Mouse (Mus musculus): ENCODE results near the gene Mars. TPM values are rescaled to one million over a fixed set of nuclear protein-coding genes. Genes with fewer than 3 reads are reported as not detected.

Mars gene
- total and polyA plus RNA-seq, 3 experiments, result 102 to 109 (median 104) TPM

DNA sequence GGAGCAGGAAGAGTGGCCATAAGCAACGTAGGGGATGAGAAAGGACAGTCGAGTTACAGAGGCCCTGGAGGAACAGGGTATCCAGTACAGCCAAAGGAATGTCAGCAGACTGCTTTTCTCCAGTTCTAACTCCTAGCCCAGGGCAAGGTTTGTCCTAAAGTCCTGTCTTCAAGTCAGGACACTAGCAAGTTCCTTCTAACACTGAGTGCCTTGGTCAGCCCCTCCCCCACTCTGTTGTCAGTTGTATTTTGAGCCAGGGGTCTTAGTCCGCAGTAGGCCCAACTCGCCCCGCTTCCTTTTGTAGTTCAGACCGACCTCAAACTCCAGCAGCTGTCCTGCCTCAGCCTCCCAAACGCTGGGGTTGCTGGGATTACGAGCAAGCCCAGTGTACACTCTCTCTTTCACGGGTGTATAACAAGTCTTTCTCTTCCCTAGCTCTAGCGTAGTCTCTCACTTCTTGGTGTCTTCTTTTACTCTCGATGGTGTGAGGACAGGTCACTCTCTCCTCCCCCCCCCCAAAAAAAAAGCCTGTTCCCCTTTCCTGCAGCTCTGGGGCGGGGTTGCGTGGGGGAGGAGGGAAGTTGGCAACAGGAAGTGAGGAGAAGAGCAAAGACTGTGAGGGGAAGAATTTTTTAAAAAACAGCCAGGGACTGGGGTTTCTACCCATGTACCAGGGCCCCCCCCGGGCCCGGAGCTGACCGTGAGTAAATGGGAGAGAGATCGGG is 11.7 kb upstream of the Mars start:
- H3K36me3 ChIP-seq (replicated peaks), result peaks cover 40% of the 10 kb centered on the region
- ATAC-seq (ENCODE audit: extremely low read depth, insufficient number of reproducible peaks, low FRiP score, poor library complexity, severe bottlenecking) (peak; percentile 54; the same call in 1 of the 2 replicates), DNase-seq (ENCODE audit: low spot score) (peak; percentile 75)
- H3K4me3 ChIP-seq (ENCODE audit: low read depth, low read length), result peak overlapping the region; percentile 72
- no peaks in the 10 kb centered on the region for H3K9me3 ChIP-seq (replicated peaks)
- TF ChIP-seq POLR2AphosphoS5 (IDR thresholded peaks at IDR 0.05; ENCODE audit: insufficient replicate concordance, low read depth, low read length) (no peak), TAL1 (conservative IDR thresholded peaks at IDR 0.05; ENCODE audit: low read depth, low read length) (no peak)
- peaks cover 88% of the 10 kb centered on the region for H3K4me1 ChIP-seq (ENCODE audit: insufficient read depth, low read depth, low read length)
- H3K27me3 ChIP-seq (ENCODE audit: insufficient read depth, low read length), result no peaks in the 10 kb centered on the region

DNA sequence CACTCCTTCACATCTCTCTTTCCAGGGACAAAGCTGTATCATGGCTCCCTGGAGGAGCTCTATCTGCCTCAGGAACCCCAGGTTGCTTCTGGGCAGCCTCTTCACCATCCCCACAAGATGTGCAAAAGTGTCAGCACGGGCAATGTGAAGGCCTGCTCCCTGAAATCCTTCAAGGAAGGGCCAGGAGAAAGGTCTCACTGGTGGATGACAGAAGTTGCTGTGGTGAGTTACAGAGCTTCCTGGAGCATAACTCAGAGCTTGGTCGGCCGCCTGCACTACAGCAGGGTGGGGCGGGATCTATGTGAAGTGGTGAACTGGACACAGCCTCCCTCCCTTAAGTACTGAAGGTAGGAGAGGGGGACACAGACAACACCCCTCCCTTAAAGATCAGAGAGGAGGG is 11.1 kb upstream of the Mars start:
- no peaks in the 10 kb centered on the region for H3K27me3 ChIP-seq (ENCODE audit: insufficient read depth, low read length)
- no peak for ATAC-seq (ENCODE audit: extremely low read depth, insufficient number of reproducible peaks, low FRiP score, poor library complexity, severe bottlenecking)

DNA sequence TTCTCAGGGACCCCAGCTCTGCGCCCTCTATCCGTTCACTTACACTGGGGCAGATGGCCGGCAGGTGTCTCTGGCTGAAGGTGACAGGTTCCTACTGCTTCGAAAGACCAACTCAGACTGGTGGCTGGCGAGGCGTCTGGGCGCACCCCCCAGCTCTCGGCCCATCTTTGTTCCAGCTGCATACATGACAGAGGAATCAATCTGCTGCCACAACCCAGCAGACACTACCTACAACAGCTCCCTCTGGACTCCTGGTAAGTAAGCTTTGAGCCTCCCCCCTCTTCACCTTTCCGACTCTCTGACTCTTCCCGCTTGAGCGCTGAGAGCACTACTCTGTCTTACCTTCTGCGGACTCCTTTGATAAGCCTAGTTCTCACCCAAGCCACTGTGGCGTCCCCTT is 10.6 kb upstream of the Mars start:
- H3K36me3 ChIP-seq (replicated peaks), result peaks cover 29% of the 10 kb centered on the region
- DNase-seq (ENCODE audit: low spot score) (no peak), ATAC-seq (ENCODE audit: extremely low read depth, insufficient number of reproducible peaks, low FRiP score, poor library complexity, severe bottlenecking) (no peak)
- TF ChIP-seq TAL1 (conservative IDR thresholded peaks at IDR 0.05; ENCODE audit: low read depth, low read length), result no peak
- no peak for TF ChIP-seq GATA1 (IDR thresholded peaks at IDR 0.05; ENCODE audit: borderline replicate concordance, low read length)
- TF ChIP-seq GATA2 (IDR thresholded peaks at IDR 0.05; ENCODE audit: borderline replicate concordance, low read depth, low read length), result no peak
- no peak for TF ChIP-seq CTCF (IDR thresholded peaks at IDR 0.05; ENCODE audit: low read depth, low read length)
- no peak for TF ChIP-seq POLR2AphosphoS5 (IDR thresholded peaks at IDR 0.05; ENCODE audit: insufficient replicate concordance, low read depth, low read length)
- peak overlapping the region; percentile 72; the same call in 1 of the 2 replicates for H3K4me3 ChIP-seq (ENCODE audit: low read depth, low read length)
- no peaks in the 10 kb centered on the region for H3K9me3 ChIP-seq (replicated peaks)
- H3K27me3 ChIP-seq (ENCODE audit: insufficient read depth, low read length), result no peaks in the 10 kb centered on the region
- H3K4me1 ChIP-seq (ENCODE audit: insufficient read depth, low read depth, low read length), result peaks cover 89% of the 10 kb centered on the region

More for the DNA sequence above, 11.1 kb upstream of the Mars start:
- no peak for DNase-seq (ENCODE audit: low spot score)
- no peaks in the 10 kb centered on the region for H3K9me3 ChIP-seq (replicated peaks)
- TF ChIP-seq CTCF (IDR thresholded peaks at IDR 0.05; ENCODE audit: low read depth, low read length) (no peak), GATA1 (IDR thresholded peaks at IDR 0.05; ENCODE audit: borderline replicate concordance, low read length) (no peak), TAL1 (conservative IDR thresholded peaks at IDR 0.05; ENCODE audit: low read depth, low read length) (no peak), GATA2 (IDR thresholded peaks at IDR 0.05; ENCODE audit: borderline replicate concordance, low read depth, low read length) (no peak), POLR2AphosphoS5 (IDR thresholded peaks at IDR 0.05; ENCODE audit: insufficient replicate concordance, low read depth, low read length) (no peak)
- H3K4me1 ChIP-seq (ENCODE audit: insufficient read depth, low read depth, low read length), result peaks cover 89% of the 10 kb centered on the region
- peaks cover 33% of the 10 kb centered on the region for H3K36me3 ChIP-seq (replicated peaks)
- H3K4me3 ChIP-seq (ENCODE audit: low read depth, low read length), result peak overlapping the region; percentile 72; the same call in 1 of the 2 replicates

DNA sequence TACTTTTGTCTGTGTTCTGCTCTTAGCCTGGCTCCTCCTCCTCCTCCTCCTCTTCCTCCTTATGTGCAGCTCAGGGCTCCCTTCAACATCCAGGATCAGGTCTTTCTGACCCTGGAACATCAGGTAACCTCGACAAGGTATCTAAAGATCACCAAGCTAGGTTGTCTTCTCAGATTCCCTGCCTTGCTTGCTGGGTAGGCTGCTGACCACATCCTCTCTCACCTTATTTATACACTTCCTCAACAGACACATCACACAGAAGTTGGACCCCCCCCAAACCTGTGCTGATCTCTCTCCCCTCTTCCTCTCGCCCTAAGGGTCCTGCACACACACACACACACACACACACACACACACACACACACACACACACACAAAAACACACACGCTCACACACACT is 10.0 kb upstream of the Mars start, which contains the start of gene Arhgap9:
Gene Arhgap9, plus strand, starts transcription at position 344 of the 400 bp plus-strand sequence.
- Histone ChIP-seq H3K4me1 (ENCODE audit: insufficient read depth, low read depth, low read length) (peaks cover 88% of the 10 kb centered on the region), H3K4me3 (ENCODE audit: low read depth, low read length) (peak within 1 kb of the TSS; percentile 72; the same call in 1 of the 2 replicates), H3K27me3 (ENCODE audit: insufficient read depth, low read length) (no peaks in the 10 kb centered on the region), H3K9me3 (replicated peaks) (no peaks in the 10 kb centered on the region), H3K36me3 (replicated peaks) (peaks cover 23% of the 10 kb centered on the region)
- DNase-seq (ENCODE audit: low spot score) (no peak), ATAC-seq (ENCODE audit: extremely low read depth, insufficient number of reproducible peaks, low FRiP score, poor library complexity, severe bottlenecking) (no peak)
- TF ChIP-seq GATA2 (IDR thresholded peaks at IDR 0.05; ENCODE audit: borderline replicate concordance, low read depth, low read length) (no peak), GATA1 (IDR thresholded peaks at IDR 0.05; ENCODE audit: borderline replicate concordance, low read length) (no peak), CTCF (IDR thresholded peaks at IDR 0.05; ENCODE audit: low read depth, low read length) (no peak)

DNA sequence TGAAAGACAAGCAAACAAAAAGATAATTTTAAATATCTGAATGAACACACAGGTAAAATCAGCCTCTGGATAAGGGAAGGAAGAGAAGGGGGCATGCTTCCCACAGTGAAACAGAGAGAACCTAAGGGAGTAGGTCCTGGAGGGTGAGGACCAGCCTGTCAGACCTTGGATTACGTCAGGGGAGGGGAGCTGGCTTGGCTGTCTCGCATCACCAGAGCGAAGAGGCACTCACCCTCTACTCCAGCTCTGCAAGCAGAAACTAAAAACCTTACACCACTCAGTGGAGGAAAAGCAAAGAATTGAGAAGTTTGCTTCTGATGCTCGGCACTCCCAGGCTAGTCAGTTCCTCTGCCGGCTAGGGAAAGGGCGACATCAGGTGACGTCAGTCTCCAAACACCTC is 8.4 kb upstream of the Mars start:
- no peaks in the 10 kb centered on the region for H3K27me3 ChIP-seq (ENCODE audit: insufficient read depth, low read length)
- DNase-seq (ENCODE audit: low spot score) (no peak), ATAC-seq (ENCODE audit: extremely low read depth, insufficient number of reproducible peaks, low FRiP score, poor library complexity, severe bottlenecking) (no peak)
- H3K4me1 ChIP-seq (ENCODE audit: insufficient read depth, low read depth, low read length), result peaks cover 83% of the 10 kb centered on the region
- H3K9me3 ChIP-seq (replicated peaks), result peaks cover 4% of the 10 kb centered on the region; the same call in 1 of the 2 replicates
- no peak overlapping the region for H3K4me3 ChIP-seq (ENCODE audit: low read depth, low read length)
- no peak for TF ChIP-seq GATA2 (IDR thresholded peaks at IDR 0.05; ENCODE audit: borderline replicate concordance, low read depth, low read length)
- no peak for TF ChIP-seq GATA1 (IDR thresholded peaks at IDR 0.05; ENCODE audit: borderline replicate concordance, low read length)
- TF ChIP-seq POLR2AphosphoS5 (IDR thresholded peaks at IDR 0.05; ENCODE audit: insufficient replicate concordance, low read depth, low read length), result no peak
- no peak for TF ChIP-seq CTCF (IDR thresholded peaks at IDR 0.05; ENCODE audit: low read depth, low read length)
- no peak for TF ChIP-seq TAL1 (conservative IDR thresholded peaks at IDR 0.05; ENCODE audit: low read depth, low read length)
- H3K36me3 ChIP-seq (replicated peaks), result peaks cover 10% of the 10 kb centered on the region

DNA sequence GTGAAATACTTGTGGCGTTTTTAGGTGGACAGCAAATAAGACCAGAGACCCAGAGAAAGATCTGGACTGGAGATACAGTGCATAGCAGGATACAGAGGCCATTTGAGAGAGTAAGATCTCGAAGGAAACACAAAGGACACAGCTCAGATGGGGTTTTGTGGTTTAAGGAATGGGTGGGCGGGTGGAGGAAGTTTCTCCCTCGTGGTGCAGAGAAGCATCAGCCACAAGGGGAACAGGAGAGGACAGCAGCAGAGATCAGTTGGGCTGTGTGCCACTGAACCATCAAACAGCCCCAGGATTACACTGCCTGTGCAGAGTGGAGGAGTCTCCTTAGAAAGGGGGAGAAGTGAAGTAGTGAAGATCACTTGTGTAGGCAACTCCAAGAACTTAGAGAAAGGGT is 6.4 kb upstream of the Mars start:
- peaks cover 4% of the 10 kb centered on the region; the same call in 1 of the 2 replicates for H3K9me3 ChIP-seq (replicated peaks)
- peaks cover 75% of the 10 kb centered on the region for H3K4me1 ChIP-seq (ENCODE audit: insufficient read depth, low read depth, low read length)
- peaks cover 17% of the 10 kb centered on the region for H3K36me3 ChIP-seq (replicated peaks)
- ATAC-seq (ENCODE audit: extremely low read depth, insufficient number of reproducible peaks, low FRiP score, poor library complexity, severe bottlenecking) (peak; percentile 45; the same call in 1 of the 2 replicates), DNase-seq (ENCODE audit: low spot score) (peak; percentile 63)
- H3K4me3 ChIP-seq (ENCODE audit: low read depth, low read length), result no peak overlapping the region; the same call in 1 of the 2 replicates
- TF ChIP-seq TAL1 (conservative IDR thresholded peaks at IDR 0.05; ENCODE audit: low read depth, low read length) (no peak), GATA2 (IDR thresholded peaks at IDR 0.05; ENCODE audit: borderline replicate concordance, low read depth, low read length) (no peak), GATA1 (IDR thresholded peaks at IDR 0.05; ENCODE audit: borderline replicate concordance, low read length) (no peak), CTCF (IDR thresholded peaks at IDR 0.05; ENCODE audit: low read depth, low read length) (no peak), POLR2AphosphoS5 (IDR thresholded peaks at IDR 0.05; ENCODE audit: insufficient replicate concordance, low read depth, low read length) (no peak)
- no peaks in the 10 kb centered on the region for H3K27me3 ChIP-seq (ENCODE audit: insufficient read depth, low read length)

Measured in G1E (cell line).